Mouse (Mus musculus): ENCODE data around the gene Cdkl2.

GRCm38 (mm10) chr5:92011756-92012155 lies 31.9 kb downstream of the Cdkl2 start:
- TF ChIP-seq POLR2A (IDR thresholded peaks at IDR 0.05; ENCODE audit: low read depth, low read length) (no peak), CTCF (conservative IDR thresholded peaks at IDR 0.05; ENCODE audit: insufficient read depth, insufficient read length, low read depth, low read length) (no peak)

All from kidney, adult 2 months (tissue).